Mouse (Mus musculus): ENCODE results near the gene Pip4k2c. TPM values are rescaled to one million over a fixed set of nuclear protein-coding genes. Genes with fewer than 3 reads are reported as not detected.
"Not testable (repeated sequence)": the region's sequence is repeated elsewhere in the genome, so short reads cannot be mapped to it uniquely, and the experiment has no call there.

The Pip4k2c gene
- polyA plus RNA-seq, 1 experiment from 2014 or later: 17.0 TPM

DNA sequence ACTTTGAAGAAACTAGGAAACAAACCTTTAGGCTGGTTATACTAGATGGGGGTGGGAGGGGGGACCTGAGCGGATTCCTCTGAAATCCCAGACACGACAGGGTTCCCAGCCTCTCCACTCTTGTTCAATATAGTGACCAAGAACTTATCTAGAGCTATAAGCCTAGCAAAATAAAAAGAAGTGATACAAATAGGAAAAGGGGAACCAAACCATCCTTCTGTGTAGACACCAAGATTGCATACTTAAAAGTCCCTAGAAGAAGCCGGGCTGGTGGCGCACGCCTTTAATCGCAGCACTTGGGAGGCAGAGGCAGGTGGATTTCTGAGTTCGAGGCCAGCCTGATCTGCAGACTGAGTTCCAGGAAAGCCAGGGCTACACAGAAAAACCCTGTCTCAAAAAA lies 58.1 kb downstream of the Pip4k2c start:
- no peak for ATAC-seq (ENCODE audit: low FRiP score, low read depth)

DNA sequence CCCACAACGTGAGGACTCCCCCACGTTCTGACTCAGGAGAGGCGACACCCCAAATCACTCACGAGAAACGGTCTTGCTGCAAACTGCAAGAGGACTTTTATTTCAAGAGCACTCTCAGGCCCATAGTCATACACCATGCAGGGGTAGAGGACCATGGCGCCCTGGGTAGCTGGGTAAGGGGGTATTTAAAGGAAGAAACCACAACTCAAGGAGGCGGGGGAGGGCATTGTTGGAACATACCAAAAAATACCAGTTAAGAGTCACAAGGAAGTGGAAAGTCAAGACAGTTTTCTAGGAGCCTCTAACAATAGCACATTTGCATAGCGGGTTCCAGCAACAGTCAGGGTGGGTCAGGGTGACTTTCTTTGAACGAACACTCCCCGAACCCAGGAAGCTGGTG lies 58.8 kb downstream of the Pip4k2c start:
- H3K36me3 ChIP-seq; H3K9ac ChIP-seq (replicated peaks); H3K4me2 ChIP-seq (replicated peaks); ATAC-seq (ENCODE audit: low FRiP score, low read depth); H3K4me3 ChIP-seq; H3K27ac ChIP-seq (replicated peaks); H3K27me3 ChIP-seq; H3K4me1 ChIP-seq; H3K9me3 ChIP-seq: not testable (repeated sequence)
- WGBS: 85% methylated on average over 10 of the region's 10 CpGs

More for the DNA sequence above, 58.1 kb downstream of the Pip4k2c start:
- Histone ChIP-seq H3K27ac (replicated peaks) (no peak overlapping the region), H3K4me3 (no peak overlapping the region), H3K36me3 (no peaks in the 10 kb centered on the region), H3K9me3 (no peaks in the 10 kb centered on the region), H3K4me1 (no peaks in the 10 kb centered on the region), H3K4me2 (replicated peaks) (no peak overlapping the region), H3K9ac (replicated peaks) (no peak overlapping the region), H3K27me3 (no peaks in the 10 kb centered on the region)
- 88% methylated on average over 7 of the region's 7 CpGs for WGBS

DNA sequence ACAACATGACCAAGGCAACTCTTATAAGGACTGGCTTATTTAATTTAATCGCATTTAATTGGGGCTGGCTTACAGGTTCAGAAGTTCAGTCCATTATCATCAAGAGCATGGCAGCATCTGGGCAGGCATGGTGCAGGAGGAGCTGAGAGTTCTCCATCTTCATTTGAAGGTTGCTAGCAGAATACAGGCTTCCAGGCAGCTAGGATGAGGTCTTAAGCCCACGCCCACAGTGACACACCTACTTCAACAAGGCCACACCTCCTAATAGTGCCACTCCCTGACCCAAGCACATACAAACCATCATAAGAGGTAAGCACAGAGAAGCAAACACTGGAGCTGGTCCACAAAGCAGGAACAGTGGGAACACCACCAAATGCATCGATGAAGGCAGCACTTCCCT lies 60.2 kb downstream of the Pip4k2c start:
- not testable (repeated sequence) for H3K9ac ChIP-seq (replicated peaks); H3K36me3 ChIP-seq; H3K4me1 ChIP-seq; H3K9me3 ChIP-seq; ATAC-seq (ENCODE audit: low FRiP score, low read depth); H3K27ac ChIP-seq (replicated peaks); H3K27me3 ChIP-seq; H3K4me2 ChIP-seq (replicated peaks); H3K4me3 ChIP-seq
- 84% methylated on average over 3 of the region's 3 CpGs for WGBS

DNA sequence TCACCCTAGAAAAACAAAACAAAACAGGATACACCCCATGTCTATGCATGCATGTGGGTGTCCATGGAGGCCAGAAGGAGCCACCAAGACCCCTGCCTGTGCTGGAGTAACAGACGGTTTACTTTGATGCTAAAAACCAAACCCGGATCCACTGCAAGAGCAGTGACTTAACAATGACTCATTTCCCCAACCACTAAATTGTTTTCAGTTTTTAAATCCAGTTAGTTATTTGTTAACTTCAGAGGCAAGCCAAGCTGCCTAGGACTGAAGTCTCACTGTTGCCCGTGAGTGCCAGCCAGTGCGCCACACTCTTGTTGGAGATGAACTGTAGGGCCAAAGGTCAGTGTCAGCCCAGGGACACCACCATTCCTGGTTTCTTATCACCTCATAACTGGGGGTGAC lies 60.9 kb downstream of the Pip4k2c start:
- Histone ChIP-seq H3K4me2 (replicated peaks) (no peak overlapping the region), H3K27ac (replicated peaks) (no peak overlapping the region), H3K27me3 (no peaks in the 10 kb centered on the region), H3K9ac (replicated peaks) (no peak overlapping the region), H3K4me3 (no peak overlapping the region), H3K4me1 (no peaks in the 10 kb centered on the region), H3K9me3 (no peaks in the 10 kb centered on the region), H3K36me3 (no peaks in the 10 kb centered on the region)
- ATAC-seq (ENCODE audit: low FRiP score, low read depth): no peak
- 89% methylated on average over 4 of the region's 4 CpGs for WGBS

DNA sequence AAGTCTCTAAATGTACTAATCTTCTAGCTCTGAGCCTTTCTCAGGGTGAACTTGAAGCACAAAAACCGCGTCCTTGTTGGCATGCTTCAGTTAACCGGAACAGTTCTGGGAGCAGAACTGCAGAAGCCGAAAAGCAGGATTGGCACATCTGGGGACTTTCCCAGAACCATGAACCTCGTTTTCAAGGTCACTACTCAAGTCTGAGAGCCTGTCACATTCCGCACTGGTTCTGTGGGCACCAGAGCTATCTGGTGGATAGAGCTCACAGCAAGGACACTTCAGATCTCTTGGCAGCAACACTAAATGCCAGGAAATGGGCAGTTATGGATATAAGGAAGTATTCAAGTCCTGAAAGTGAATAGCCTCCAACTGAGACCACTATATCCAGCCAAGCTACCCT lies 64.2 kb downstream of the Pip4k2c start:
- Histone ChIP-seq H3K4me1 (no peaks in the 10 kb centered on the region), H3K36me3 (no peaks in the 10 kb centered on the region), H3K27me3 (no peaks in the 10 kb centered on the region), H3K9ac (replicated peaks) (no peak overlapping the region), H3K9me3 (no peaks in the 10 kb centered on the region), H3K4me2 (replicated peaks) (no peak overlapping the region), H3K27ac (replicated peaks) (no peak overlapping the region), H3K4me3 (no peak overlapping the region)
- no peak for ATAC-seq (ENCODE audit: low FRiP score, low read depth)
- WGBS: 83% methylated on average over 6 of the region's 6 CpGs

Other genes starting within 250 kb of the Pip4k2c start
- 40.1 and 45.4 TPM in 2 replicates for gene Ctdsp2, start 232.9 kb downstream of the Pip4k2c start, polyA plus RNA-seq (2016; fragmentation: Nextera tagmentation; extraction: Ambion mirVana)
- 3.1 and 3.4 TPM in 2 replicates for gene Avil, start 210.9 kb downstream of the Pip4k2c start, polyA plus RNA-seq (2016; fragmentation: Nextera tagmentation; extraction: Ambion mirVana)
- 74.5 and 79.2 TPM in 2 replicates for gene Tsfm, start 180.7 kb downstream of the Pip4k2c start, polyA plus RNA-seq (2016; fragmentation: Nextera tagmentation; extraction: Ambion mirVana)
- gene Mettl1, start 170.2 kb downstream of the Pip4k2c start, polyA plus RNA-seq (2016; fragmentation: Nextera tagmentation; extraction: Ambion mirVana): 33.1 and 33.6 TPM in 2 replicates
- 0.20 and 0.24 TPM in 2 replicates for gene Eef1akmt3, start 170.1 kb downstream of the Pip4k2c start, polyA plus RNA-seq (2016; fragmentation: Nextera tagmentation; extraction: Ambion mirVana)
- gene Cyp27b1, start 163.3 kb downstream of the Pip4k2c start, polyA plus RNA-seq (2016; fragmentation: Nextera tagmentation; extraction: Ambion mirVana): 0.09 and 0.16 TPM in 2 replicates
- gene March9, start 151.4 kb downstream of the Pip4k2c start, polyA plus RNA-seq (2016; fragmentation: Nextera tagmentation; extraction: Ambion mirVana): 4.6 and 5.3 TPM in 2 replicates
- 2,032 and 2,136 TPM in 2 replicates for gene Cdk4, start 148.1 kb downstream of the Pip4k2c start, polyA plus RNA-seq (2016; fragmentation: Nextera tagmentation; extraction: Ambion mirVana)
- gene Tspan31, start 141.3 kb downstream of the Pip4k2c start, polyA plus RNA-seq (2016; fragmentation: Nextera tagmentation; extraction: Ambion mirVana): 165 and 167 TPM in 2 replicates
- gene Agap2, start 136.3 kb downstream of the Pip4k2c start, polyA plus RNA-seq (2016; fragmentation: Nextera tagmentation; extraction: Ambion mirVana): 1.3 TPM in 2 replicates
- gene Os9, start 90.5 kb downstream of the Pip4k2c start, polyA plus RNA-seq (2016; fragmentation: Nextera tagmentation; extraction: Ambion mirVana): 112 and 116 TPM in 2 replicates
- 15.2 and 17.7 TPM in 2 replicates for gene B4galnt1, start 46.4 kb downstream of the Pip4k2c start, polyA plus RNA-seq (2016; fragmentation: Nextera tagmentation; extraction: Ambion mirVana)
- 0.89 and 1.1 TPM in 2 replicates for gene Slc26a10, start 30.9 kb downstream of the Pip4k2c start, polyA plus RNA-seq (2016; fragmentation: Nextera tagmentation; extraction: Ambion mirVana)
- 39.6 and 46.1 TPM in 2 replicates for gene Arhgef25, start 21.5 kb downstream of the Pip4k2c start, polyA plus RNA-seq (2016; fragmentation: Nextera tagmentation; extraction: Ambion mirVana)
- 204 and 205 TPM in 2 replicates for gene Dtx3, start 15.9 kb downstream of the Pip4k2c start, polyA plus RNA-seq (2016; fragmentation: Nextera tagmentation; extraction: Ambion mirVana)
- gene Kif5a, start 51.8 kb upstream of the Pip4k2c start, polyA plus RNA-seq (2016; fragmentation: Nextera tagmentation; extraction: Ambion mirVana): 53.9 and 61.6 TPM in 2 replicates
- gene Dctn2, start 54.8 kb upstream of the Pip4k2c start, polyA plus RNA-seq (2016; fragmentation: Nextera tagmentation; extraction: Ambion mirVana): 245 and 250 TPM in 2 replicates
- 20.3 and 21.7 TPM in 2 replicates for gene Mbd6, start 77.4 kb upstream of the Pip4k2c start, polyA plus RNA-seq (2016; fragmentation: Nextera tagmentation; extraction: Ambion mirVana)
- 156 and 166 TPM in 2 replicates for gene Mars, start 100.2 kb upstream of the Pip4k2c start, polyA plus RNA-seq (2016; fragmentation: Nextera tagmentation; extraction: Ambion mirVana)
- gene Arhgap9, start 110.4 kb upstream of the Pip4k2c start, polyA plus RNA-seq (2016; fragmentation: Nextera tagmentation; extraction: Ambion mirVana): 0.86 and 1.1 TPM in 2 replicates
- gene Gli1, start 130.4 kb upstream of the Pip4k2c start, polyA plus RNA-seq (2016; fragmentation: Nextera tagmentation; extraction: Ambion mirVana): 3.7 and 4.1 TPM in 2 replicates
- gene Inhbe, start 142.8 kb upstream of the Pip4k2c start, polyA plus RNA-seq (2016; fragmentation: Nextera tagmentation; extraction: Ambion mirVana): not detected in 2 replicates
- gene Inhbc, start 158.8 kb upstream of the Pip4k2c start, polyA plus RNA-seq (2016; fragmentation: Nextera tagmentation; extraction: Ambion mirVana): not detected in 2 replicates
- 40.7 and 42.1 TPM in 2 replicates for gene R3hdm2, start 168.7 kb upstream of the Pip4k2c start, polyA plus RNA-seq (2016; fragmentation: Nextera tagmentation; extraction: Ambion mirVana)